Mouse (Mus musculus) E14TG2a.4 (cell line): ENCODE data around the gene Bcl11b.

ENCODE experiments used
- CTCF ChIP-seq: conservative IDR thresholded peaks from 2 replicates; pipeline ENCODE4 v1.5.1; 2014; ENCODE audit warnings: low read length
- NANOG ChIP-seq: IDR thresholded peaks from 2 replicates; pipeline ENCODE4 v1.6.1; 2014; ENCODE audit warnings: borderline replicate concordance, low read length, mixed read lengths

GRCm38 (mm10) chr12:107997901-107998300, 5.5 kb downstream of the Bcl11b start:
- no peak for TF ChIP-seq CTCF
- TF ChIP-seq NANOG, result no peak
